Mouse (Mus musculus) thymus, postnatal 14 days (tissue): ENCODE measurements around the gene Evpl.

Experiments used
- DNase-seq: peaks from one replicate; pipeline ENCODE4 v3.0.0; 2021

Gene Evpl

DNA sequence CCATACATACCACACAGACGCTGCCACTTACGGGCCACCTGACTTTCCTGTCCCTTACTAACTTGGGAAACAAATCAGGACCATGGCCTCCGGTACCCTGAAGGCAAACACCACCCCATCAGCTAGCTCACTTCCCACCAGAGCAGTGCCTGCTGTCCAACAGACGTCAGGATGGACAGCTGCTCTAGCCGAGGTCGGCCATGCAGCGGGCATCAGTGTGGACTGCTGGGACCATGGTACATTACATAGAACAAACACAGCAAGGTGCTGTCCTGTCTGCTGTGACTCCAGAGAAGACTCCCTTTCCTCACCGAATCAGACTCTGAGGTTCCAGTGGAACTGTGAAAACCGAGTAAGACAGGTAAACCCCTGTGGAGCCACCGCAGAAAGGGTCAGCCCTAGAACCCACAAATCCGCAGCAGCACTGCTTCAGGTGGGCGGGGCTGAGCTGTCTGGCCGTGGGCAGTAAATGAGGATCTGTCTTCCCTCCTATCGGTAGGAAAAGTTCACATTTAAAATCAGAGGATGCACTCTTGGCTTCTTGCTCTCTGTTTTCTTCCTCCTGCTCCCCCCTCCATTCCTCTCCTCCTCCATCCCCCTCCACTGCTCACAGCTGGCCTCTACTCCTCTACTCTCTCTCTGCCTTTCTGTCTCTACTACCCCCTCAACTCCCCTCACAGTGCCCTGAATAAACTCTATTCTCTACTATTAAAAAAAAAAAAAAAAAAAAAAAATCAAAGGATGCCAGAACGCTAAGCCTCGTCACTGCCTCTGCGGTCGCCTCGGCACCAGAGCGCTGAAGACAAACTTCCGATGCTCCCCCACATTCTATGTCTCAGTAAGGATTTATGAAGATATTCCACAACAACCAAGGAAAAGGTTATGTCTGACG is 17.5 kb upstream of the Evpl start:
- no peak for DNase-seq

DNA sequence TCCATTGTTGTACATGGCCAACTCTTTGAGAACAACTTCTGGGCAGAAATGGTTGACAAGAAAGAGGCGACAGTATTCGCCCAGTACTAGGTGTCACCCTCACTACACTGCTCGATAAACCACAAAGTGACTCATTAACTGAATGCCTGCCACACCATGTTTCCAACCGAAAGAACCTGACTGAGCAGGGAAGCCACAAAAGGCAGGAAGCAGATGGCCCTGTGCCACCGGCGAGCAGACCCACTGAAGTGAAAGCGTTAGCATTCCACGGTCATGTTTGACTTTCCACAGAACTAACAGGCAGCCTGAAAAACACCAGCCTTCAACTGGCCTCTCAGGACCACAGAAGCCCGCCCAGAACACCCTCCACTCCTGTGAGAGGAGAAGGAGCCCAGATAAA is 16.8 kb upstream of the Evpl start:
- DNase-seq: peak; percentile 14

DNA sequence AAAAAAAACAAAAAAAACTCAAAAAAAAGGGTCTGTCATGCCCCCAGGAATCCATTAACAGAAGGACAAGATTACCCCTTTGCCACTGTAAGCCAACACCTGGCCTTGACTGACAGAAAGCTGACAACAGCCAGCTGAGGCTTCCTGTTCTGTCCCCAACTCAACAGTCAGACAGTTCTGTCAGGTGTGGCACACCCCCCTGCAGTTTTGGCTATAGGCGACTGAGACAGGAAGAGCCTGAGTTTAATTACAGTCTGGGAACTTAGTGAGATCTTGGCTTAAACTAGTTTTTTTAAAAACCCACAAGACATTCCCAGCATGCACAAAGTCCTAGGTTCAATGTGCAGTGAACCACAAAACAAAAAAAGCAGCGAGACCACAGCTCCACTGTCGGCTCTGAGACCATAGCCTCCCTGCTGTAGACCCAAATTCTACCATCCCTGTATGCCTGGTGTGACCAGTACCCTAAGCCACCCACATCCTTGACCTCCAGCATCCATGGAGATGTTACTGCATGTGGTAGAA is 15.3 kb upstream of the Evpl start:
- peak; percentile 49 for DNase-seq

DNA sequence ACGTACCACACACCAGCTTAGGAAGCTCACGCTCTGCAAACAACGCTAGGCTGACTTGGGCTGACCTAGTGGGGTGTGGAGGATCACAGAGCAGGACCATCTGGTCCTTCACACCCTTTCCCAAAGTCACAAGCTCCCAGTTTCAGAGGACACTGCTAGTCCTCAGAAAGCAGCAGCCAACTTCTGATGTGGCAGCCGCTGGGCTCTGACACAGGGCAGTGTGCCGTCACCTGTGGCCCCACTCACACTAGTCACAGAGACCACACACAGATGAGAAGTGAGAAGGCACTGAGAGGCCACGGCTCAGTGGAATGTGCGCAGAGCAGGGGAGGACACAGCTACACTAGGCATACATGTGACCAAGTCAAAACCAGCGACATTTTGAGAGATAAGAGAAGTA is 13.0 kb upstream of the Evpl start:
- DNase-seq: no peak

DNA sequence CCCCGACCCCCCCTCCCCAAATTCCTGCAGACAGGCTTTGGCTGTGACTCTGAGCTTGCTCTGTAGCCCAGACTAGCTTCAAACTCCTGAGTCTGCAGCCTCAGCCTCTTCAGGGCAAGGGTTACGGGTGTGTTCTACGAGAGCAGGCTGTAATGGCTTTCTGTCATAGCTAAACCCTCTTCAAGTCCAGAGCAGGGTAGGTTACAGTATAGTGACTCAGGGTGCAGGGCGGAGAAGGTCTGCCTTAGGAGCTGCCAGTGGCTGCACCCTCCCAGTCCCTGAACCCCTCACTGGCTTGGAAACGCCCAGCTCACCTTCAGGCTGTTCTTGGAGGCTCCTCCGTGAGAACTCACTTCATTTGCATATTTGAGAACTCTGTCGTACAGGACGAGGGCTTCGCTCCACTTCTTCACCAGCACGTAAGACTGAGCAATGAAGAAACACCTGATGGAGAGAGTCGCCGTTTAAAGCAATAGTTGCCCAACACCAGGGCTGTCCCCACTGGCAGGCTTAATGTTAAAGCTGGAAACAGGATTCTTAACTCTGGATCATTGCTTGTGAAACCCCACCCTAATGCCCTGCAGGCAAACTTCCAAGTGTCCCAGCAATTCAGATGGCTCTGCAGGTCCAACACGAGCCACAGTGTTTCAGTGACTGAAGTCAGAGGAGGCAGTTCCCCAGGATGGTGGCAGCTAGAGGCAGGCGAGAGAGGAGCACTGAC is 9.8 kb upstream of the Evpl start:
- DNase-seq: no peak

DNA sequence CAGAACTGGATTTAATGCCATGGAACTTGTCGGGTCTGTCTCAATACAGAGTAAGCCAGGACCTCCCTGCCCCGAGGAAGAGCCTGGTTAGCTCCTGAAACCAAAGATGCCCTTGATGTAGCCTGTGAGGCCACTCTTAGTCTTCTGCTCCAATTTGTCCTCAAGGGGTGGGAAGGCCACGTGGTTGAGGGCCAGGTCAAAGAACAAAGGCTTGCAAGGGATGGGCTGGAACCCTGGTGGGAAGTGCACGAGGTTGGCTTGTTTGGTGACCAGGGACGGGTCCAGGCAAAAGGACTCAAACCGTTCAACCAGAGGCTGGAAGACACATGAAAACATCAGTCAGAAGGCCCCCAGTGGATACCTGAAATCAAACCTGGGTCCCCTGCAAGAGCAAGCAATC is 7.7 kb upstream of the Evpl start:
- DNase-seq: no peak

DNA sequence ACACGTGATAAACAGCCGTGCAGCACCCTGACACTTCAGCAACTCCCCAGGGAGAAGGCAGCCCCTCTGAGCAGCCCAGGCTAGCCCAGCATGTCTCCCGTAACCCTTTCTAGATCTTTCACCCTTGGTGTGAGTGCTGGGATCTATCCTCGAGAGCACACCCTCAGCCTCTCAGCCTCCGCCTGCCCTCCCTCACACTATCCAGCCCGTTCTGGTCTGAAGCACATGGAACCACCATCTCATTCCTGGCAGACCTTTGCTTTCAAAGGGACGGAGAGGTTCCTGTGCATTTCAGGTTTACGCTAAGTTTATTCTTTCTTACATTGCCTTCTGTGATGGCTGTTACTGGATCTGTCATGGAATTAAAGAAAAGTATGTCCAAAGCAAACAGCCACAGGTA is 6.7 kb upstream of the Evpl start:
- DNase-seq: no peak

DNA sequence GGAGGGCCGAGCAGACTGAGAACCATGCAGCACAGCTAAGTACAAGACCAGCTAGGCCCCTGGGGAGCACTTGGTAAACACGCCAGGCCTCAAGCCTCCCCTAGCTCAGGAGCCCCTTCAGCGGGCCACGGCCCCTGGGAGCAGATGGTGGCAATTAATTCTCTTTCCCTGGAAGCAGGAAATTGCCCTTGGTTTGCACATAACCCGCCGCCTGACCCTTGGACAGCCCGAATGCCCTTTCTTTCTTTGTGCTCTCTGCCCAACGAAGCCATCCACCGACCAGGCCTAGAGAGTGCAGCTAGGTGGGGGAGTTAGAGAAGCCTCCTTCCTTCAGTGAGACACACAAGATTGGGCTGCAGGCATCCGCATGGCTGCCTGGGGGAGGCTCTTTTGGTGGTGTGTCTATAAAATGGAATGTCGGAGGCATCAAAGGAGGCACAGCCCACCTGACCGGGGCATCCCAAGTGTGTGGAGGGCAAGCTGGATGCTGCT is 3.9 kb upstream of the Evpl start:
- no peak for DNase-seq

DNA sequence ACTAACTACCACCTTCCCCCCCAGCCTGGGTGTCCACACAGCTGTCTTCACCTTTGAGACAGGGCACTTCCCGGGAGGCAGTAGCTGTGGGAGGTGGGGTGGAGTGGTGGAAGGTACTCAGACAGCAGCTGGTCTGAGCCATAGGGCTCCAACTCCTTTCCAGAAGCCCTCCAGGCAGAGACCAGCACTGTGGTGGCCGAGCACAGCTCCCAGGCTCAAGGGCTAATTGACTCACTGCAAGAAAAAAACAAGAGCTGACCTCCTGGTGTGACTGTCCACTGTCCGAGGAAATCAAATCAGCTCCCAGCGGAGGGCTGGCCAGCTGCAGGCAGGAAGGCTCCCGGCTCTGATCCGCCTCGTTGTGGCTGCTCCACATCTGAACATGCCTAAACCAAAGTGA is 1.9 kb upstream of the Evpl start:
- DNase-seq: no peak

DNA sequence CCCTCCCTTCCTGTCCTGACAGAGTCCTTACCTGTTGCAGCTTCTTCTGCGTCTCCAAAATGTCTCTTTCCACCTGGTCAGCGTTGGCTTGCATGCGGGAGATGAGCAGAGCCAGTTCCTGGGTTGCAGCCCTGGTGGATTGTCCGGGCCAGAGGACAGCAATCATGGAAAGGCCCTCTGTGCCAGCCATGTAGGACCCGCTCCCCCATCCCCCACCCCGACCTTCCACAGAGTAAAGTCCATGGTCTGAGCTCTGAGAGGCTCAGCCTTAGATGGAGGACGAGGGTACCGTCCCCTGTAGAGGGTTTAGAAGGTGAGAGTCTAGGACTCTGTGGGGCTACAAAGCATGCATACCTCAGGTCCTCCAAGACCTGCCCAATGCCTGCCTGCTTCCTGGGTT is 3.0 kb downstream of the Evpl start:
- no peak for DNase-seq

DNA sequence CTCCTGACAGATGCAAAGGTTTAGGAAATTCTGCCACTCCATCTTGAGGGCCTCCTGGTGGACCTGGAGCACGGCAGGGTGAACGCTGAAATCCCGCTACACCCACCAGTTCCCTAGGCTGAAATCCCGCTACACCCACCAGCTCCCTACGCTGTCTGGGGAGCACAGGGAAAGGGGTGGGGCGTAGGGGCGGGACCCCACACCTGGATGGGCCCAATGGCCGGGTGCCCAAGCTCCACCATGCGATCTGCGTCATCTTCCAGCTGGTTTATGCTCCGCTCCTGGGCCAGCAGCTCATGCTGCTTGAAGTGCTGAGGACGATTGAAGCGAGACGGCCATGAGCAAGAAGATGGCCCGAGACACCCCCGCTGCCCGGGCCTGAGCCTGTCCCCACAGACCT is 5.5 kb downstream of the Evpl start:
- no peak for DNase-seq

DNA sequence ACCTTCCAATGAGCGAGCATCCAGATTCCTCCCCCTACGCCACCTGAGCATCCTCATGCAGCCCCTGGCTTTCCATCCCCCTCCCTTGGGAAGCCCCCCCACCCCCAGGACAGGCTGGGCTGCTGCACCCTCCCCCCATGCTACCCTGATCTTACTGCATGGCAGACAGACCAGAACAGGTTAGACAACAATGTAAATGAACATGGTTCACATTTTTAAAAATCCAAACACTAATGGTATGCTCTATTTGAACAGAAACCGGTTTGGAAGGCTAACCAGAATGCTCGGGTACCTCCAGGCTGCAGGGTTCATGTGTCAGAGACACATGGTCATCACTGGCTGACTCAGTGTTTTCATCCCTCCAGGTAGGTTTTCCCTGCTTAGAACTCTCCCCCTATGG is 9.2 kb downstream of the Evpl start:
- DNase-seq: no peak

DNA sequence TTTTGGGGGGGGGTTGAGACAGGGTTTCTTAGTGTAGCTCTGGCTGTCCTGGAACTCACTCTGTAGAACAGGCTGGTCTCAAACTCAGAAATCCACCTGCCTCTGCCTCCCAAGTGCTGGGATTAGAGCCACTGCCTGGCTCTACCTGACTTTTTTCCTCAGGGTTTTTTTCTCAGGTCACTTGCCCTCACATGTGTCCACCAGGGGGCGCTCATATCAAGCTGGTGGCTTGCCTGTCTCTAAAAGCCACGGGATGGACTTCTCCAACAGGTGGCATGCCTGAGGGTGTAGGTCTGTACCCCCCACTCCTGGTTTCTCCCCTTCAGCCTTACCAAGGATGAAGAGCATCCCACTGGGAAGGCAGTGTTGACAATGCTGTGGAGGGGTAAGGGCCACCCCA is 11.5 kb downstream of the Evpl start:
- DNase-seq: peak; percentile 89

DNA sequence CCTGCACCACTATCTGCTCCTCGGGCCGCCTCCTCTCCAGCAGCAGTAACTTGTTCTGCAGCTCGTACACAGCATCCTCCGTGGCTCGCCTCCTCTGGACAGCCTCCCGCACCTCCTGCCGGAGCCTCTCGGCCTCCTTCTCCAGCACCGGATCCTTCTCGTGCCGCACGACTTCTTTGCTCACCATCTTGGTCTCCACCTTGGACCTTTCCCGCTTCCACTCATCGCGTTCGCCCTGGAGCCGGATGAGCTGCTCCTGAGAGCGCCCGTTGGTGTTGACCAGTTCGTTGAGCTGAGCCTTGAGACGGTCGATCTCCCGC is 15.2 kb downstream of the Evpl start:
- DNase-seq: no peak

DNA sequence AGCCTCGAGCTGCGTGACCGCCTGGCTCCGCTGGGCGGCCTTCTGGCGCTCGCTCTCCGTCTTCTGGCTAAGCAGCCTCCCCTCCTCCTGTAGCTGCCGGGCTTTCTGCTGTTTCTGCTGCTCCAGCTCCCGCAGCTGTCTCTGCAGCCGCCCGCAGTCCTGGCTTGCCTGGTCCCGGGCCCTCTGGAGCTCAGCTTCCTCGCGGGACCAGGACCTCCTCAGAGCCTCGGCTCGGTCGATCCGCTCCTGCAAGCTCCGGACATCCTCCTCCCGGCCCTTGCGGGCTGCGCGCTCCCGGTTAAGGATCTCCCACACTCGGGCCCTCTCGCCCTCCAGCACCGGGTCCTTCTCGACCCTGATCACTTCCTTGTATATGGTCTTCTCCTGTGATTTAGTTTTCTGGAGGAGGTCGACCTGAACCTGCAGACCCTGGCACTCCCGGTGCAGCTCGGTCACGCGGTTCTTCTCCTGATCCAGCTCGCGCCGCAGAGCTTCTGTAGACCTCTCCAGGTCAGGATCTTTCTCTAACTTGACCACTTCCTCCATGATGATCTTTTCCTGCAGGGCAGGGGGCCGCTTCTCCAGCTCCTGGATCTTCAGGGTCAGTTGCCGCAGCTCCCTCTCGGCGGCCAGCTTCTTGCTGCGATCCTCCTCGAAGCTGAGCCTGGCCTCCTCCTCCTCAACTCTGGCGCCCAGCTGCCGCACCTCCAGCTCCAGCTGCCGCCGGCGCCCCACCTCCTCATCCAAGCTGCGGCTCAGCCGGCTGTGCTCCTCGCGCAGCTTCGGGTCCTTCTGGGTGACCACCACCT is 15.7 kb downstream of the Evpl start:
- DNase-seq: no peak

DNA sequence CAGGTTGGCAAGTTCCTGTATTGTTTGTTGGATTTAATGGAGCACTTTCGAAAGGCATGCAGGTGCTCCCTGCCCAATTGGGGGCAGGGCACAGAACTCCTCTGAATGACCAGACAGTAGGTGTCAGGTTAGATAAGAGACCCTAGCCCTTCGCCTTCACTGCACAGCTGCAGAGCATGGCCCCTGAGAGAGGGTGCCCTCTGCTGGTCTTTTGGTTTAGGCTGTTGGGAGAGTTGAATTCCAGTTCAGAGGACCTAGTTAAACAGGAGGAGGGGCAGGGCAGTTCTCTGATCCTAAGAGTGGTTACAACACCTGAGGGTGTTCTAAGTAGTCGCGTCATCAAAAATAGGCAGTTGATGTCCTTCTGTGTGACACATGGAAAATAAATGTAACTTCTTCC is 18.0 kb downstream of the Evpl start:
- DNase-seq: peak; percentile 81

DNA sequence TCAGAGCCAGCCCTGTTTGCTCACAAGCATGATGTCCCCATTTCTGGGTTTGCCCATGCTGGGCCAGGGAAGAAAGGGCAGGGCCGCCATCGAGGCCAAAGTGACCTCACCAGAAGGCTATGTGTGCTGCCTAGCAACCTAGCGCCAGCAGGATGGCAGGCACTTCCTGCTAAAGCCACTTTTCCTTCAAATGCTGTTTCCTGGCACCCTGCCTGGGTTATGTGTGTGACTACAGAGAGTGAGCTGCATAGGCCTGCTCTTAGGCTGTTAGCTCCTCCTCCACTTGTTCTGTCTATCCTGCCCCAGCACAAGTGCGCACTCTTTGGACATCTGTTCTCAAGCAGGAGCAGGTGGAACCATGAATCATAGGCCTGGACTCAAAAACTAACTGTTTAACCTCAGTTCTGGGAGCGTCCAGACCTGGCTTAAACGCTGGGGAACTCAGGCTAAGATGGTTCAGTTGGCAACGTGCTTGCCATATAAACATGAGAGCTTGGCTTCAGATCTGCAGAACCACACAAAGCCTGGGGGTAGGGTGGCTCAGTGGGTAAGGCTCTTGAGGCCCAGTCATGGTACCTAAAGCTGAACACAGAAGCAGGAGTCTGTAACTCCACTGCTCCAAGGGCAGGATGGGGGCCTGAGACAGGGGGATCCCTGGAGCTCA is 19.0 kb downstream of the Evpl start:
- no peak for DNase-seq

DNA sequence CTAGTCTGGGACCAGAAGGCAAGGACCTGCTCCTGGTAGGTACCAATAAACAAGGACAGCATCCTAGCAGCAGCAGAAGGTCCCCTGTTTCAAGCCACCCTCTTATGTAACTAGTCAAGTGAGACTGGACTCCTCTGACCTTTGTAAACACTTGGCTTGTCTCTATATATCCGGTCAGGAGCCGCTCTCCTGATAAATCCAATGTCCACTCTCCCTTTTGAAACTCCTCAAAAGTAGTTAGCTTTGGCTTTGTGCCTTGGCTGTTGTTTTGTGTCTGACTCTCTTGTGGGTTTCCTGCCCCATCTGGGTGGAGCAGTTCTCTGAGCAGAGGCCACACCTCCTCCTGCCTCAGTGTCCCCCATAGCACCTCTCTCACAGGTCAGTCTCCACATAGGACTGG is 19.6 kb downstream of the Evpl start:
- no peak for DNase-seq

DNA sequence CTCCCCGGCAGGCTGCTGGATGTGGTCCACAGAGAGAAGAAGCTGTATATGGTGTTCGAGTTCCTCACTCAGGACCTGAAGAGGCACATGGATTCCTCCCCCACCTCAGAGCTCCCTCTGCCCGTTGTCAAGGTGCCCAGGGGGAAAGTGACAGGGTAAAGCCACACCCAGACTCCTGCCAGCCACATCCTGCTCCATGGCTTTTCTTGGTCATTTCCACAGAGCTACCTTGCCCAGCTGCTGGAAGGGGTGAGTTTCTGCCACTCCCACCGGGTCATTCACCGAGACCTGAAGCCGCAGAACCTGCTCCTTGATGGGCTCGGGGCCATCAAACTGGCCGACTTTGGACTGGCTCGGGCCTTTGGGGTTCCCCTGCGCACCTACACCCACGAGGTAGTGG is 21.3 kb downstream of the Evpl start:
- DNase-seq: no peak

DNA sequence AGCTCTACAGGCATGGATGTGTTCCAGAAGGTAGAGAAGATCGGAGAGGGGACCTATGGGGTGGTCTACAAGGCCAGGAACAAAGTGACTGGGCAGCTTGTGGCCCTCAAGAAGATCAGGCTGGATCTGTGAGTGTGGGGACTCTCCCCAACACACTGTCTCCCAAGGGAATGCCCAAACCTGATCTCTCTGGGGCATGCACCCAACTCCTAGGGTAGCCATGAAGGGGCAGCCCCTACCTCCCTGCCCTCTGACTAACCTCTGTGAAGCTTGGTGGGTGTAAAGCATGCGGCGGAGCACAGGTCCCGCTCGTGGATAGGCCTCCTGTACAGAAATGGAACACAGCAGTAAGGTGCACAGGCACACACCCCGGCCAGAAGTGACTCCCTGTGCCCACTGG is 21.9 kb downstream of the Evpl start:
- DNase-seq: no peak

DNA sequence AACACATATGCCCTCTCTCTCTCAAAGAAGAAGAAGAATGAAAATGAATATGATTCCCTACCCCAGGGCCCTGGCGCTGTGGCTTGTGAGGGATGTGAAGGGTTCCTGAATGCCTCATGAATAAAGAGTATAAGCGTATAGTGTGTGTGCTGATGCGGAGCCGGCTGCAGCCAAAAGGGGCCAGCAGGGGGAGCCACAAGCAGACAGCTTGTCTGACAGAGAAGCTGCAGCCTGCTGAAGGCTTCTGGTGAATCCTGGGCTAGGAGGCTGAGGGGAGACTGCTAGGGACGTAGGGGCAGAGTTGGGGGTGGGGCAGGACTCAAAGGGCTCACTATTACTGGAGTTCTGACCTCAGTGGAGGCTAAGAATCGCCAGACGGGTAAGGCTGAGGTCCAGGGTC is 22.7 kb downstream of the Evpl start:
- DNase-seq: peak; percentile 57

DNA sequence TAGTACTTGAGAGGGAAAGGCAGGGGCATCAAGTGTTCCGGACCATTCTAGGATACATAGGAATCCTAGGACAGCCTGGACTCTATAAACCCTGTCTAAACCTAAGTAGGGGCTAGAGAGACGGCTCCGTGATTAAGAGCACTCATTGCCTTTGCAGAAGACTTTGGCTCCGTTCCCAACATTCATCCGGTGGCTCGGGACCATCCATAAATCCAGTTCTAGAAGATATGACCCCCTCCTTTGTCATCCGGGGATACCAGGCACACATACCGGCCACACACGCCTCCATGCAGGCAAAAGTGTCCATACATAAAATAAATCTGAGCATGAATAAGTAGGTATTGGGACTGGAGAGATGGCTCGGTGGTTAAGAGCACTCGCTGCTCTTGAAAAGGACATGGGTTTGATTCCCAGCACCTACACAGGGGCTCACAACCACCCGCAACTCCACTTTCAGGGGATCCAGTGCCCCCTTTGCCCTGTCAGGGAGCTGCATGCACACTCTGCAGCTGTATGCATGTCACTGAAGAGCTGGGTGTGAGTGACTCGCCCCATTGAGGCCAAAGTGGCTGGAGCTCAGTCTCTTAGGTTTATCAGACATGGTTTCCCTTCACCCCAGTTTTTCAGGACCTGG is 23.9 kb downstream of the Evpl start:
- DNase-seq: no peak
